Mouse (Mus musculus) 3134 (cell line): Measurements from ENCODE around the gene Svbp.
A peak's percentile ranks its signal among the peaks of the same experiment; 100 is the strongest.

Source experiments
- DNase-seq: peaks from one replicate; pipeline ENCODE4 v3.0.0-alpha.2; 2011; ENCODE audit warnings: low spot score; ENCODE audit not compliant: insufficient read length; ENCODE audit errors: extremely low read depth

The Svbp gene

GRCm38 (mm10) chr4:119244468-119245240 is 49.5 kb downstream of the Svbp start:
- DNase-seq: no peak

- DNase-seq: peak; percentile 38
Measured at GRCm38 (mm10) chr4:119245556-119245955, 50.5 kb downstream of the Svbp start.

- DNase-seq: no peak
Measured at GRCm38 (mm10) chr4:119245961-119246360, 50.9 kb downstream of the Svbp start.

- DNase-seq: no peak
Measured at GRCm38 (mm10) chr4:119246688-119247225, 51.7 kb downstream of the Svbp start.

- DNase-seq: peak; percentile 49
Measured at GRCm38 (mm10) chr4:119247462-119248235, 52.5 kb downstream of the Svbp start.

DNA sequence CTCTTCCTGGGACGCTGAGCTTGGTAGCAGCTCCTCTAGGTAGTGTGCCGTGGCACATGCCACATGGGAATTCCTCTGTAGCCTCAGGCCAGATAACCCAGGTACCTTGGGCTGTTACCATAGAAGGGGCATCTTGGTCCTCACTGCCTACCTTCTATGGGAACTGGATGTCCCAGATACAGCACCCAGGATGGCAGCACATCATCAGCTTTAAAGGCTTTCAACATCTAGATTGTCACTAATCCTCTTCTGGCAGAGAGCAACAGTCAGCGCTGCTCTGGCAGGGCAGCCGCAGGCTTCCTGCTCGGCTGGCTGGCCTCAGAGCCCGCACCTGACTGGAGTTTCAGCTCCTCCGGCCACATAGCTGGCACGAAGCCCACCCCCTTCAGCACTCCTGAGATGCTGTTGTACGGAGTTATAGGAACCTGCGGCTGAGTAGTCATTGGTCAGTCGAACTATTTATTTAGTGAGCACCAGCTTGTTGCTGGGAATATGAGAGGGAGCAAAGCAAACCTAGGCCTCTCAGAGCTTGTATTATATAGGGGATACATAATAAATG is 53.4 kb downstream of the Svbp start:
- DNase-seq: no peak
